Mouse (Mus musculus) erythroblast, embryonic 14.5 days (primary cell): Measurements from ENCODE around the gene Prcc. TPM values are rescaled to one million over a fixed set of nuclear protein-coding genes. Genes with fewer than 3 reads are reported as not detected.

Experiments
- H3K27me3 ChIP-seq: 2 replicates; pipeline ENCODE4 v1.6.1; 2012; ENCODE audit warnings: inconsistent platforms; ENCODE audit not compliant: control insufficient read depth
- H3K36me3 ChIP-seq: 2 replicates; pipeline ENCODE4 v1.6.1; 2012; ENCODE audit warnings: mild to moderate bottlenecking, inconsistent platforms; ENCODE audit not compliant: control insufficient read depth
- H3K4me1 ChIP-seq: 2 replicates; pipeline ENCODE4 v1.6.1; 2012; ENCODE audit warnings: inconsistent platforms; ENCODE audit not compliant: control insufficient read depth
- H3K4me3 ChIP-seq: replicated peaks from 2 replicates; pipeline ENCODE3; 2012; ENCODE audit warnings: moderate library complexity, mild to moderate bottlenecking, inconsistent platforms
- H3K9me3 ChIP-seq: 2 replicates; pipeline ENCODE4 v1.6.1; 2012; ENCODE audit warnings: low read length, inconsistent platforms, mixed read lengths; ENCODE audit not compliant: control insufficient read depth
- GATA1 ChIP-seq: IDR thresholded peaks from 2 replicates; pipeline ENCODE4 v1.6.1; 2012; ENCODE audit warnings: low read length, inconsistent platforms, mixed read lengths
- TAL1 ChIP-seq: IDR thresholded peaks from 3 replicates; pipeline ENCODE4 v1.6.1; 2012; ENCODE audit warnings: low read length, inconsistent platforms, mixed read lengths
- polyA plus RNA-seq: library from polyadenylated mRNA; stranded (reverse); fragments of >175 nt; gene quantifications from 2 replicates; pipeline ENCODE4 v1.2.3, GENCODE M21; 2012

Gene Prcc
- polyA plus RNA-seq, 1 experiment, result 11.7 TPM

DNA sequence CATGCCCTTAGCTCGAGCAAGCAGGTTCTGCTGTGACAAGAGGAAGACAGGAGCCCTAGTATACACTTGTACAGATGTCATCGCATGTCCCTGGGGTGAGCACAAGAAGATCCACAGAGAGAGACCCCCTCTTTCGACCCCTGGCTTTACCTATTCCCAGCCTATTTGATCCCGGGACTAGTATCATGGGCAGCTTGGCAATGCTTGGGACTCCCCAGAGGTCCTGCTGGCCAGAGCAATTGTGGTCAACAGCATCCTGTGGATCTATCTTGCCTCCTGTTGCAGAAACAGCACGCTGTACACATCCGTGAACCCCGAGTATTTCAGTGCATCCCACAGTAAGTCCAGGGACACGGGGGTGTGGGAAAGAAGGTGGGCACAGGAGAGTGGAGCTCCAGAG is 74.1 kb downstream of the Prcc start:
- H3K36me3 ChIP-seq, result no peaks in the 10 kb centered on the region
- peaks cover 46% of the 10 kb centered on the region for H3K27me3 ChIP-seq
- H3K4me3 ChIP-seq, result no peak overlapping the region
- peaks cover 3% of the 10 kb centered on the region; the same call in 1 of the 2 replicates for H3K4me1 ChIP-seq
- H3K9me3 ChIP-seq, result no peaks in the 10 kb centered on the region
- no peak for TF ChIP-seq TAL1
- no peak for TF ChIP-seq GATA1

DNA sequence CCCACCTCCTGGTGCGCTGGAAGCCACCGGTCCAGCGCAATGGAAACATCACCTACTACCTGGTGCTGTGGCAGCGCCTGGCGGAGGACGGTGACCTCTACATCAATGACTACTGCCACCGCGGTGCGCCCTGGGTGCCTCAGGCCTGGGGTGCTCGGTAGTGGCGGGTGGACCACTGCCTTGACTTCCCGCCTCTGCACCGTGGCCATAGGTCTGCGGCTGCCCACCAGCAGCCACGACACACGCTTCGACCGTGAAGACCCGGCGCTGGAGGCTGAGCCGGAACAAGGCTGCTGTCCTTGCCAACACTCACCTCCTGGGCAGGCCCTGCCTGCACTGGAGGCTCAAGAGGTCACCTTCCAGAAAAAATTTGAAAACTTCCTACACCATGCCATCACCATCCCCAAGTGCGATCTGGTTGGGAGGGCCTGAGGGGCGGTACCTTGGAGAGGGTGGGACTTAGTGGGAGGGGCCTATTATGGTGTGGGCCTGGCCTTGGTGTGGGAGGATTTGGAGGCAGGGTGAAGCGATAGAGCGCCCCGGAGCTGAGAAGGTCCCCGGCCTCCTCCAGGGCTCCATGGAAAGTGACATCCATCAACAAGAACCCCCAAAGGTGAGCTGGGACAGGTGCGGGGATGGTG is 76.0 kb downstream of the Prcc start:
- TF ChIP-seq GATA1 (no peak), TAL1 (no peak)

More for the DNA sequence above, 76.0 kb downstream of the Prcc start:
- Histone ChIP-seq H3K36me3 (no peaks in the 10 kb centered on the region), H3K4me3 (no peak overlapping the region), H3K9me3 (no peaks in the 10 kb centered on the region), H3K4me1 (peaks cover 3% of the 10 kb centered on the region; the same call in 1 of the 2 replicates), H3K27me3 (peaks cover 61% of the 10 kb centered on the region)

Other genes with a start within 250 kb of the Prcc start
- not detected in 2 replicates for gene Lrrc71, start 137.0 kb downstream of the Prcc start, polyA plus RNA-seq
- not detected in 2 replicates for gene Ntrk1, start 90.4 kb downstream of the Prcc start, polyA plus RNA-seq
- gene Insrr, start 88.7 kb downstream of the Prcc start, polyA plus RNA-seq, result not detected in 2 replicates
- gene Pear1, start 61.3 kb downstream of the Prcc start, polyA plus RNA-seq, result 0.06 and 0.10 TPM in 2 replicates
- gene Sh2d2a, start 38.9 kb downstream of the Prcc start, polyA plus RNA-seq, result 0.01 and 0.04 TPM in 2 replicates
- 86.9 and 109 TPM in 2 replicates for gene Hdgf, start 20.7 kb upstream of the Prcc start, polyA plus RNA-seq
- gene Mrpl24, start 33.9 kb upstream of the Prcc start, polyA plus RNA-seq, result 0.97 and 1.1 TPM in 2 replicates
- 0.25 and 0.26 TPM in 2 replicates for gene Isg20l2, start 44.7 kb upstream of the Prcc start, polyA plus RNA-seq
- 1.3 TPM in 2 replicates for gene Rrnad1, start 45.1 kb upstream of the Prcc start, polyA plus RNA-seq
- gene Crabp2, start 63.1 kb upstream of the Prcc start, polyA plus RNA-seq, result not detected in 2 replicates
- 0.01 TPM in 1 of 2 replicates, not detected in the other for gene Nes, start 85.5 kb upstream of the Prcc start, polyA plus RNA-seq
- gene Bcan, start 114.6 kb upstream of the Prcc start, polyA plus RNA-seq, result not detected in 2 replicates
- gene Hapln2, start 142.0 kb upstream of the Prcc start, polyA plus RNA-seq, result not detected in 2 replicates
- gene Gpatch4, start 157.5 kb upstream of the Prcc start, polyA plus RNA-seq, result 0.57 and 0.75 TPM in 2 replicates
- gene Naxe, start 172.9 kb upstream of the Prcc start, polyA plus RNA-seq, result 1.2 and 2.1 TPM in 2 replicates
- not detected in 2 replicates for gene Ttc24, start 192.7 kb upstream of the Prcc start, polyA plus RNA-seq
- gene Iqgap3, start 196.4 kb upstream of the Prcc start, polyA plus RNA-seq, result 1.6 and 3.1 TPM in 2 replicates